Mouse (Mus musculus): ENCODE data around the gene Creb3l2. TPM values are rescaled to one million over a fixed set of nuclear protein-coding genes. Genes with fewer than 3 reads are reported as not detected.

The Creb3l2 gene
- total and polyA plus RNA-seq, 2 experiments from 2014 or later = 2.0 to 5.0 TPM

DNA sequence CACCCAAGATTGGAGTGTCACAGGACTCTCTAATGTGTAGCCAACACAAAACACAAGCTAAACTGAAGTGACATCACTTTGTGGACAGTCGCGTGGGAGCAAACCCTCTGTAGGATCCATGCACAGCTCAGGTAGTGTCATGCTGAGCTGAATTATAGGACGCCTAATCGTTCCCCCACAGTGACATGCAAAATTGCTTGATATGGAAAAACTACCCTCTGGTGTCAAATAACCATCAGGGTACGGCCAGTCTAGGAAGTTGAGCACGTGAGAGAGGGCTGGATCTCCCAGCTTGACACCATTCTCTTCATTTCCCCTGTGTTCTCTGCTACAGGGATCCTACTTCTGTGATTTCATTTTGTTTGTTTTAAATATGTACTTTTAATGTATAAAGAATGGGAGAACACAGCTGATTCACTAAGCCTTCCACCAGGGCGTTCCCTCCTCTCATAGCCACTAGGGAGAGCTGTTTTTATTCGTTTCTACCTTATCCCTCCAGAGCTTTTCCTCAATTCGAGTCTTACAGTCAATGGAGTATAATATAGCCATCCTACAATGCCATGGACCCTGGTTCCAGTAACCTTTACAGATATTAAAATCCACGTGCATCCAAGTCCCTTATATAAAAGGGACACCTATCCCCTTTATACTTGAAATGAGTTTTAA lies 16.2 kb upstream of the Creb3l2 start:
- H3K4me1 ChIP-seq (ENCODE audit: insufficient read depth) = no peaks in the 10 kb centered on the region
- H3K9ac ChIP-seq = no peak overlapping the region
- no peaks in the 10 kb centered on the region for H3K27me3 ChIP-seq (ENCODE audit: insufficient read depth, low read length)
- 50% methylated on average over 10 of the region's 10 CpGs for WGBS
- no peaks in the 10 kb centered on the region for H3K36me3 ChIP-seq (ENCODE audit: insufficient read depth)
- 0 out of 2 replicates have a peak, but pooled peaks have one; percentile 33 for TF ChIP-seq CTCF (IDR thresholded peaks at IDR 0.05; ENCODE audit: low read depth)
- DNase-seq (no peak), ATAC-seq (no peak)
- H3K4me3 ChIP-seq (ENCODE audit: low read depth, low read length) = no peak overlapping the region
- H3K9me3 ChIP-seq (ENCODE audit: low read length) = no peaks in the 10 kb centered on the region
- H3K27ac ChIP-seq (ENCODE audit: low read depth, low read length) = no peak overlapping the region
- no peak overlapping the region for H3K4me2 ChIP-seq (ENCODE audit: low read depth)

DNA sequence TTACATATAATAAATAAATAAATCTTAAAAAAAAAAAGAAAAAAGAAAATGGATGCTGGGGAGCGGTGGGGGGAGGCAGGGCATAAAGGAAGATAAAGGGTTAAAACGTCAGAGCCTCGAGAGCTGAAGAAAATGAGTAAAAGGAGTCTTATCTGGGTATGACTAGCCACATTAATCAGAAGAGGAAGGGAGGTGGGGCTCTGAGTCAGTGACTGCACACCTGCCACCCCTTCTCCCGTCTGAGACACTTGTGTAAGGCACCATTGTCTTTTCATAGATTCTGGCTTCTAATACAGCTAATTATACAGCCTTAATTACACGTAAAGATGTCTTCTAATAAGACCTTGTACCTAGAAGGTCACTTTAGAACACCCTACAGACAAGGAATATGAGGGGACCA lies 13.6 kb upstream of the Creb3l2 start:
- Histone ChIP-seq H3K4me2 (ENCODE audit: low read depth) (no peak overlapping the region), H3K9ac (no peak overlapping the region), H3K4me3 (ENCODE audit: low read depth, low read length) (no peak overlapping the region), H3K9me3 (ENCODE audit: low read length) (no peaks in the 10 kb centered on the region), H3K4me1 (ENCODE audit: insufficient read depth) (no peaks in the 10 kb centered on the region), H3K27ac (ENCODE audit: low read depth, low read length) (no peak overlapping the region), H3K27me3 (ENCODE audit: insufficient read depth, low read length) (no peaks in the 10 kb centered on the region), H3K36me3 (ENCODE audit: insufficient read depth) (no peaks in the 10 kb centered on the region)
- ATAC-seq = no peak
- TF ChIP-seq CTCF (IDR thresholded peaks at IDR 0.05; ENCODE audit: low read depth) = no peak
- WGBS = 59% methylated on average over 5 of the region's 5 CpGs
- DNase-seq = no peak

DNA sequence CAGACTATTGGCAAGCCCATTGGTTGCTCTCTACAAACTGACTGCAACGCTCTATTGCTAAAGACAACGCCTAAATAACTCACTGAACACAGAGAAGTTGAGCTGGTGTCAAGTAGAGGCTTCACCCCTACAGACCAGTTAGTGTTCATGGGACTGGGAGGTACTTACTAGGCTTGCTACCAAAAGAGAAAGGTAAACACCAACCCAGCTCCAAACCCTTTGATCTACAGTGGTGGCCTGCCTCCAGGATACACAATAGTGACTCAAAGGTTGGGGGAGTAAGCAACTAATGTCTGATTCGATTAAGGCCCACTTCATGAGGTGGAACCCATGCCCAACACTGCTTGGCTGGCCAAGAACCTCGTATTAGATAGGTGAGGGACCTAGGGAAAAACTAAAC lies 11.1 kb upstream of the Creb3l2 start:
- H3K4me1 ChIP-seq (ENCODE audit: insufficient read depth) = no peaks in the 10 kb centered on the region
- ATAC-seq = no peak
- H3K4me3 ChIP-seq (ENCODE audit: low read depth, low read length) = no peak overlapping the region
- H3K27ac ChIP-seq (ENCODE audit: low read depth, low read length) = no peak overlapping the region
- H3K36me3 ChIP-seq (ENCODE audit: insufficient read depth) = no peaks in the 10 kb centered on the region
- H3K9ac ChIP-seq = no peak overlapping the region
- no peak overlapping the region for H3K4me2 ChIP-seq (ENCODE audit: low read depth)
- no peaks in the 10 kb centered on the region for H3K27me3 ChIP-seq (ENCODE audit: insufficient read depth, low read length)
- no peak for DNase-seq
- TF ChIP-seq CTCF (IDR thresholded peaks at IDR 0.05; ENCODE audit: low read depth) = no peak
- H3K9me3 ChIP-seq (ENCODE audit: low read length) = no peaks in the 10 kb centered on the region
- WGBS = 86% methylated on average over 4 of the region's 4 CpGs

DNA sequence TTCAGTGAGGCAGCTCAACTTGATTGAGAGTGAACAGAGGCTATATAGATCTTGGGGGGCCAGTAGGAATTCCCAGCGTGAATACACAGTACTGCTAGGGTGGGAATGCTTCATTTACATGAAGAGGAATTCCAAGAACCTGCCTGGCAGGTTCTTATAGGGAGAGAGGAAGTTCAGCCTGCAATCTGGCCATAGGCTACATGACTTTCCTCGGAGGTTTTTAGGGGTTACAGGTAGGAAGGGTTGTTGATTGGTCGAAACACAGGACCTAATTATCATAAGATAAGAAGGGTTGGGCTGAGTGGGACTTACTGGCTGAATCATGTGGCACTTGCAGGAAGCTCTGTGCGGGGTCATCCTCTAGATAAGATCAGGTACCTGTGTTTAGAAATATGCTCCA lies 9.7 kb upstream of the Creb3l2 start:
- no peaks in the 10 kb centered on the region for H3K36me3 ChIP-seq (ENCODE audit: insufficient read depth)
- H3K9me3 ChIP-seq (ENCODE audit: low read length) = no peaks in the 10 kb centered on the region
- no peak for TF ChIP-seq CTCF (IDR thresholded peaks at IDR 0.05; ENCODE audit: low read depth)
- DNase-seq (no peak), ATAC-seq (no peak)
- H3K27ac ChIP-seq (ENCODE audit: low read depth, low read length) = no peak overlapping the region
- H3K4me3 ChIP-seq (ENCODE audit: low read depth, low read length) = no peak overlapping the region
- no peak overlapping the region for H3K4me2 ChIP-seq (ENCODE audit: low read depth)
- no peak overlapping the region for H3K9ac ChIP-seq
- no peaks in the 10 kb centered on the region for H3K27me3 ChIP-seq (ENCODE audit: insufficient read depth, low read length)
- H3K4me1 ChIP-seq (ENCODE audit: insufficient read depth) = no peaks in the 10 kb centered on the region
- 65% methylated on average over 4 of the region's 4 CpGs for WGBS

DNA sequence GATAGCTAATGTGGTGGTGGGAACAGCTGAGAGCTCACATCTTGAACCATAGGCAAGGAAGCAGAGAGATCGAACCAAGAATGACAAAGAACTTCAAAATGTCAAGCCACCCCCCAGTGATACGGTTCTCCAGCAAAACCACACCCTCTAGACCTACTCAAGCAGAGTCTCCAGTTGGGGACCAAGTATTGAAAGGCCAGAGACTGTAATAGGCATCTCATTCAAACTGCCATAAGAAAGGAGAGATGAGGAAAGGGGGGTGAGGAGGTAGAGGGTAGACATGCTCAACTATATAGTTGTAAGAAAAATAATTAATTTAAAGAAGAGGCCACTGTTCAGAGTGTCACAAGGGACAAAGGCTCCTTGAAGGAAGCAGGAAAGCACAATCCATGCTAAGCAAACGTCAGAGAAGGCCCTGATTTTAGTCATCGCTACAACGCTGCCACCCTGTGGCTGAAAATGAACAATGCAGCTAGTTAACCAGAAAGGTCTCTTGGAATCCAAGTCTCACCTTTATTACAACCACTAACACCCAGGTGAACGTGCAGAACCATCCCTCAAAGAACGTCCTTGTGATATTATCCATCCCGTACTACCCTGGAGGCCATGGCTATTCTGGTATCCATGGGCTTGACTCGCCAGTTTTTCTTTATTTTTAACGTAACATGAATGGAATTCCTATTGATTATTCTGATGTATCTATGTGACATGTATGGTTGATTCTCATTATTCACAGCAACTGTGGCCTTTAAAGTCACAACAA lies 5.9 kb upstream of the Creb3l2 start:
- Histone ChIP-seq H3K9ac (no peak overlapping the region), H3K27me3 (ENCODE audit: insufficient read depth, low read length) (no peaks in the 10 kb centered on the region), H3K27ac (ENCODE audit: low read depth, low read length) (no peak overlapping the region), H3K4me2 (ENCODE audit: low read depth) (no peak overlapping the region), H3K4me3 (ENCODE audit: low read depth, low read length) (no peak overlapping the region), H3K4me1 (ENCODE audit: insufficient read depth) (no peaks in the 10 kb centered on the region), H3K9me3 (ENCODE audit: low read length) (no peaks in the 10 kb centered on the region), H3K36me3 (ENCODE audit: insufficient read depth) (no peaks in the 10 kb centered on the region)
- ATAC-seq = peak; percentile 88
- WGBS = 27% methylated on average over 10 of the region's 10 CpGs
- peak; percentile 87 for DNase-seq
- TF ChIP-seq CTCF (IDR thresholded peaks at IDR 0.05; ENCODE audit: low read depth) = peak; percentile 95

DNA sequence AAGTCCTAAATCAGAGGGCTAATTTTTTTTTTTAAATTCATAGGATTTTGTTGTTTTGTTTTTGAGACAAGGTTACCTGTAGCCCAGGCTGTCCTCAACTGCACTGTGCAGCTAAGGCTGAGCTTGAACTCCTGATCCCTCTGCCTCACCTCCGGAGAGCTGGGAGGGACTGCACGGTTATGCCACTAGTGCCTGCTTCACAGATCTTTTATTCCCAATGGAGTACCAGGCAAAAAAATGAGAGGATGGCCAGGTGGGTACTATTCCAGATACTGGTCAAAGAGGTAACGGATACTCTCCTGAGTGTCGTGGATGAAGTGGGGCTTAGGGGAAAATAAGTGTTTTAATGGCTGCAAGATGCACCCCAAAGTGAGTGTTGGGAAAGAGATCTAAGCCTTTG lies 835 bp upstream of the Creb3l2 start:
- no peak for TF ChIP-seq CTCF (IDR thresholded peaks at IDR 0.05; ENCODE audit: low read depth)
- H3K4me3 ChIP-seq (ENCODE audit: low read depth, low read length) = peak overlapping the region; percentile 55
- no peaks in the 10 kb centered on the region for H3K9me3 ChIP-seq (ENCODE audit: low read length)
- peak overlapping the region; percentile 49 for H3K4me2 ChIP-seq (ENCODE audit: low read depth)
- WGBS = 43% methylated on average over 4 of the region's 4 CpGs
- H3K9ac ChIP-seq = peak overlapping the region; percentile 40; the same call in 1 of the 2 replicates
- ATAC-seq (no peak), DNase-seq (no peak)
- H3K27ac ChIP-seq (ENCODE audit: low read depth, low read length) = no peak overlapping the region
- no peaks in the 10 kb centered on the region for H3K36me3 ChIP-seq (ENCODE audit: insufficient read depth)
- H3K4me1 ChIP-seq (ENCODE audit: insufficient read depth) = peaks cover 3% of the 10 kb centered on the region; the same call in 1 of the 2 replicates
- no peaks in the 10 kb centered on the region for H3K27me3 ChIP-seq (ENCODE audit: insufficient read depth, low read length)
